Mouse (Mus musculus): Measurements from ENCODE around the gene Gm3776.
"Not testable (repeated sequence)": the region's sequence is repeated elsewhere in the genome, so short reads cannot be mapped to it uniquely, and the experiment has no call there.

Gm3776 gene

GRCm38 (mm10) chr9:78256914-78257313 lies at the start of gene Gm3776:
Gene Gm3776, plus strand, starts transcription at chr9:78257129.
- not testable (repeated sequence) for DNase-seq (ENCODE audit: low read depth, low spot score)

GRCm38 (mm10) chr9:78208956-78209355 lies 48.0 kb upstream of the Gm3776 start:
- DNase-seq (ENCODE audit: low read depth, low spot score): no peak

- DNase-seq (ENCODE audit: low read depth, low spot score): no peak
Measured at GRCm38 (mm10) chr9:78210079-78210478, 46.9 kb upstream of the Gm3776 start.

- DNase-seq (ENCODE audit: low read depth, low spot score): no peak
Measured at GRCm38 (mm10) chr9:78210821-78211220, 46.1 kb upstream of the Gm3776 start.

- DNase-seq (ENCODE audit: low read depth, low spot score): no peak
Measured at GRCm38 (mm10) chr9:78211521-78211920, 45.4 kb upstream of the Gm3776 start.

GRCm38 (mm10) chr9:78212341-78213049 lies 44.4 kb upstream of the Gm3776 start:
- no peak for DNase-seq (ENCODE audit: low read depth, low spot score)

- DNase-seq (ENCODE audit: low read depth, low spot score): no peak
Measured at GRCm38 (mm10) chr9:78217074-78217473, 39.9 kb upstream of the Gm3776 start.

GRCm38 (mm10) chr9:78222616-78223015 lies 34.3 kb upstream of the Gm3776 start:
- DNase-seq (ENCODE audit: low read depth, low spot score): no peak

- DNase-seq (ENCODE audit: low read depth, low spot score): no peak
Measured at GRCm38 (mm10) chr9:78223221-78223902, 33.6 kb upstream of the Gm3776 start.

GRCm38 (mm10) chr9:78224418-78224817 lies 32.5 kb upstream of the Gm3776 start:
- DNase-seq (ENCODE audit: low read depth, low spot score): no peak

GRCm38 (mm10) chr9:78225304-78225703 lies 31.6 kb upstream of the Gm3776 start:
- DNase-seq (ENCODE audit: low read depth, low spot score): no peak

GRCm38 (mm10) chr9:78228122-78228521 lies 28.8 kb upstream of the Gm3776 start:
- DNase-seq (ENCODE audit: low read depth, low spot score): no peak

- DNase-seq (ENCODE audit: low read depth, low spot score): not testable (repeated sequence)
Measured at GRCm38 (mm10) chr9:78229658-78230057, 27.3 kb upstream of the Gm3776 start.

- DNase-seq (ENCODE audit: low read depth, low spot score): not testable (repeated sequence)
Measured at GRCm38 (mm10) chr9:78230461-78230860, 26.5 kb upstream of the Gm3776 start, which contains the start of gene Gsta1. Gene Gsta1, plus strand, starts transcription at chr9:78230656.

GRCm38 (mm10) chr9:78233121-78233695 lies 23.7 kb upstream of the Gm3776 start:
- not testable (repeated sequence) for DNase-seq (ENCODE audit: low read depth, low spot score)

- DNase-seq (ENCODE audit: low read depth, low spot score): not testable (repeated sequence)
Measured at GRCm38 (mm10) chr9:78255683-78256470, 1.1 kb upstream of the Gm3776 start.

- not testable (repeated sequence) for DNase-seq (ENCODE audit: low read depth, low spot score)
Measured at GRCm38 (mm10) chr9:78259688-78260087, 2.8 kb downstream of the Gm3776 start.

GRCm38 (mm10) chr9:78270945-78271344 lies 14.0 kb downstream of the Gm3776 start:
- not testable (repeated sequence) for DNase-seq (ENCODE audit: low read depth, low spot score)

GRCm38 (mm10) chr9:78282002-78282711 lies 25.2 kb downstream of the Gm3776 start:
- not testable (repeated sequence) for DNase-seq (ENCODE audit: low read depth, low spot score)

- not testable (repeated sequence) for DNase-seq (ENCODE audit: low read depth, low spot score)
Measured at GRCm38 (mm10) chr9:78289063-78289462, 32.1 kb downstream of the Gm3776 start.

- DNase-seq (ENCODE audit: low read depth, low spot score): not testable (repeated sequence)
Measured at GRCm38 (mm10) chr9:78289723-78290122, 32.8 kb downstream of the Gm3776 start, which contains the start of gene Gm10639. Gene Gm10639, plus strand, starts transcription at chr9:78289923.

All from embryo, embryonic 11.5 days (tissue).